7 mouse cellular contexts compared by ENCODE assay signal in genomic region chr1:176835501-176836294, GRCm38 (mm10). TPM values are rescaled to one million over a fixed set of nuclear protein-coding genes. Genes with fewer than 3 reads are reported as not detected.
DNase-seq lines count a peak whose midpoint lies in the region; ATAC-seq and TF ChIP-seq lines count a peak whose summit lies in the region.

No protein-coding gene starts in this region.

- ATAC-seq in heart, postnatal 0 days (ENCODE audit: insufficient read depth, low read depth) = peak; percentile 63
- ATAC-seq in liver, embryonic 15.5 days (ENCODE audit: insufficient read depth) = peak; percentile 62
- peak; percentile 50; the same call in 1 of the 2 replicates for ATAC-seq in stomach, embryonic 15.5 days (ENCODE audit: insufficient read depth, low FRiP score, low read depth)

- peaks cover 4% of the 10 kb centered on the region for H3K36me3 ChIP-seq in heart, postnatal 0 days (replicated peaks; ENCODE audit: control insufficient read depth, insufficient read depth, low read length)
- no peaks in the 10 kb centered on the region for H3K36me3 ChIP-seq in liver, embryonic 15.5 days (replicated peaks)
- no peaks in the 10 kb centered on the region for H3K36me3 ChIP-seq in stomach, embryonic 15.5 days

- H3K4me2 ChIP-seq in heart, postnatal 0 days (ENCODE audit: low read depth, low read length) = peak overlapping the region; percentile 83
- peak overlapping the region; percentile 84 for H3K4me2 ChIP-seq in liver, embryonic 15.5 days
- H3K4me2 ChIP-seq in stomach, embryonic 15.5 days = peak overlapping the region; percentile 70

- no peaks in the 10 kb centered on the region for H3K27me3 ChIP-seq in heart, postnatal 0 days (ENCODE audit: control insufficient read depth, insufficient read depth, low read length)
- H3K27me3 ChIP-seq in liver, embryonic 15.5 days = peaks cover 13% of the 10 kb centered on the region
- H3K27me3 ChIP-seq in stomach, embryonic 15.5 days (replicated peaks) = no peaks in the 10 kb centered on the region

- TF ChIP-seq CTCF in heart, postnatal 0 days (IDR thresholded peaks at IDR 0.05; ENCODE audit: low read depth) = no peak

- 3% methylated on average over 41 of the region's 41 CpGs for WGBS in heart, postnatal 0 days
- WGBS in liver, embryonic 15.5 days (ENCODE audit: insufficient replicate concordance) = 2% methylated on average over 41 of the region's 41 CpGs
- WGBS in stomach, embryonic 15.5 days = 3% methylated on average over 41 of the region's 41 CpGs

- DNase-seq in ovary, postnatal 36 days (ENCODE audit: low spot score) = peak; percentile 36
- no peak for DNase-seq in ovary, adult 18-20 months (ENCODE audit: low spot score)
- no peak for DNase-seq in heart, postnatal 0 days (ENCODE audit: low spot score)
- DNase-seq in MN1 (ENCODE audit: low spot score) = no peak

- H3K9ac ChIP-seq in heart, postnatal 0 days (replicated peaks; ENCODE audit: low read depth, low read length) = peak overlapping the region; percentile 10; the same call in 1 of the 2 replicates
- peak overlapping the region; percentile 41 for H3K9ac ChIP-seq in liver, embryonic 15.5 days
- H3K9ac ChIP-seq in stomach, embryonic 15.5 days = no peak overlapping the region

- H3K9me3 ChIP-seq in heart, postnatal 0 days (replicated peaks; ENCODE audit: control insufficient read depth, low read length) = no peaks in the 10 kb centered on the region
- no peaks in the 10 kb centered on the region for H3K9me3 ChIP-seq in liver, embryonic 15.5 days (replicated peaks)
- H3K9me3 ChIP-seq in stomach, embryonic 15.5 days = no peaks in the 10 kb centered on the region

- H3K4me1 ChIP-seq in brown adipose tissue, adult 24 weeks (ENCODE audit: control insufficient read depth, insufficient read depth, insufficient read length, low read length) = peaks cover 3% of the 10 kb centered on the region; the same call in 1 of the 2 replicates
- no peaks in the 10 kb centered on the region for H3K4me1 ChIP-seq in heart, postnatal 0 days (ENCODE audit: control insufficient read depth, insufficient read depth)
- H3K4me1 ChIP-seq in liver, embryonic 15.5 days (replicated peaks) = peaks cover 21% of the 10 kb centered on the region
- H3K4me1 ChIP-seq in stomach, embryonic 15.5 days = no peaks in the 10 kb centered on the region; the same call in 1 of the 2 replicates

- H3K4me3 ChIP-seq in brown adipose tissue, adult 24 weeks (ENCODE audit: insufficient read depth, low read depth, low read length) = peak overlapping the region; percentile 54
- peak overlapping the region; percentile 55 for H3K4me3 ChIP-seq in heart, postnatal 0 days (ENCODE audit: low read depth, low read length)
- H3K4me3 ChIP-seq in liver, embryonic 15.5 days (replicated peaks) = peak overlapping the region; percentile 56
- peak overlapping the region; percentile 36 for H3K4me3 ChIP-seq in stomach, embryonic 15.5 days (replicated peaks)

- H3K27ac ChIP-seq in brown adipose tissue, adult 24 weeks (replicated peaks; ENCODE audit: low read depth, low read length) = peak overlapping the region; percentile 30
- no peak overlapping the region for H3K27ac ChIP-seq in heart, postnatal 0 days (ENCODE audit: low read depth)
- H3K27ac ChIP-seq in liver, embryonic 15.5 days (replicated peaks) = 0 out of 2 replicates have a peak overlapping the region, but pooled peaks have one; percentile 14
- no peak overlapping the region for H3K27ac ChIP-seq in stomach, embryonic 15.5 days

- no peak for TF ChIP-seq EP300 in heart, postnatal 0 days (IDR thresholded peaks at IDR 0.05; ENCODE audit: low read depth)

RNA-seq across cellular contexts. Expression of gene Sdccag8, which starts 21.2 kb away (rescaled TPM):
- polyA plus RNA-seq in brown adipose tissue, adult 24 weeks (2012; ENCODE audit: insufficient read depth, insufficient read length, missing spikeins) = 4.2 and 7.5 TPM in 2 replicates
- 2.2 and 8.1 TPM in 2 replicates for total RNA-seq in heart, postnatal 0 days (2014; rRNA removed; ENCODE audit: low replicate concordance)
- polyA plus RNA-seq in heart, postnatal 0 days (2015; fragmentation: Nextera tagmentation; extraction: Ambion mirVana) = 5.9 and 7.2 TPM in 2 replicates
- 4.4 and 5.0 TPM in 2 replicates for polyA plus RNA-seq in liver, embryonic 15.5 days (2015; fragmentation: Nextera tagmentation; extraction: Ambion mirVana)
- polyA plus RNA-seq in stomach, embryonic 15.5 days (2015; fragmentation: Nextera tagmentation; extraction: Ambion mirVana) = 15.6 and 16.5 TPM in 2 replicates

RNA-seq across cellular contexts. Expression of gene Cep170, which starts 21.8 kb away (rescaled TPM):
- 13.2 and 15.1 TPM in 2 replicates for polyA plus RNA-seq in brown adipose tissue, adult 24 weeks (2012; ENCODE audit: insufficient read depth, insufficient read length, missing spikeins)
- 18.8 and 34.7 TPM in 2 replicates for total RNA-seq in heart, postnatal 0 days (2014; rRNA removed; ENCODE audit: low replicate concordance)
- polyA plus RNA-seq in heart, postnatal 0 days (2015; fragmentation: Nextera tagmentation; extraction: Ambion mirVana) = 7.1 and 8.5 TPM in 2 replicates
- polyA plus RNA-seq in liver, embryonic 15.5 days (2015; fragmentation: Nextera tagmentation; extraction: Ambion mirVana) = 4.8 and 7.3 TPM in 2 replicates
- 18.7 and 20.1 TPM in 2 replicates for polyA plus RNA-seq in stomach, embryonic 15.5 days (2015; fragmentation: Nextera tagmentation; extraction: Ambion mirVana)

Comparison
In these comparisons a context has a peak if more than half of its experiments do, and no peak if none do; other contexts are left out.
1. H3K27ac ChIP-seq: peak in brown adipose tissue, adult 24 weeks (single experiment) and liver, embryonic 15.5 days (single experiment); none in heart, postnatal 0 days (single experiment) and stomach, embryonic 15.5 days (single experiment).
2. Peak in every context shown above with its lines, with median percentiles within 50 percentile points of each other: H3K4me3 ChIP-seq, ATAC-seq and H3K4me2 ChIP-seq.